Mouse (Mus musculus) large intestine, adult 2 months (tissue): ENCODE measurements around the gene Eif4a3. TPM values are rescaled to one million over a fixed set of nuclear protein-coding genes. Genes with fewer than 3 reads are reported as not detected.
A peak's percentile ranks its signal among the peaks of the same experiment; 100 is the strongest.

ENCODE experiments used
- DNase-seq: peaks from one replicate; pipeline ENCODE4 v3.0.0-alpha.2; 2012; ENCODE audit warnings: low read depth, low spot score
- WGBS: fragments of 180-500 bp; shearing (Covaris S2); methylation state at CpG from one replicate; pipeline ENCODE4 v1.1.7; 2018; 5-methylcytosine and 5-hydroxymethylcytosine counted together
- polyA plus RNA-seq: library from polyadenylated mRNA; depleted of rRNA; stranded (reverse); fragments of >200 nt; gene quantifications from 2 replicates; pipeline ENCODE4 v1.2.3, GENCODE M21; 2012; rRNA removed

Eif4a3 gene
- 107 and 109 TPM in 2 replicates for polyA plus RNA-seq

GRCm38 (mm10) chr11:119299391-119300245 is at the start of gene Eif4a3:
Gene Eif4a3 (minus strand): TSS chr11:119300089.
- WGBS = under 1% methylated on average over 89 of the region's 89 CpGs
- DNase-seq = peak; percentile 85

DNA sequence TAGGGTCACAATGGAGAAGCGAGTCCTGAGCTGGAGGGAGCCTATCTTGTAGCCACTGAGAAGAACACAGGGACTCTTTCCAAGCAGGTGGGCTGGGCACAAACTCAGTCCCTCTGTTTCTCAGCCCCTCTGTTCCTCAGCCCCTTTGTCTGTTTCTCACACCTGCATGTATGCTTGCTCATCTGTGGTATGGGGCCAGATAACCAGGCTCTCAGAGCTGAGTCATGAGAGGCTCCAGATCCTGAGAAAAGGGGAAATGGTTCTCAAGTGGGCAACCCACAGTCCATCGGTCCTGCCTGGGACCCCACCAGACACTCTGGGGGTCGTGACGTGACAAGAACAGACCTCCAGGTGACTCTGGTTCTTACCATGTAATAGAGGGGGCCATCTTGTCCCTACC is 47.2 kb upstream of the Eif4a3 start:
- WGBS = 88% methylated on average over 4 of the region's 4 CpGs
- DNase-seq = no peak

- 52% methylated on average over 6 of the region's 6 CpGs for WGBS
- no peak for DNase-seq
Measured at GRCm38 (mm10) chr11:119344865-119345264, 45.0 kb upstream of the Eif4a3 start.

DNA sequence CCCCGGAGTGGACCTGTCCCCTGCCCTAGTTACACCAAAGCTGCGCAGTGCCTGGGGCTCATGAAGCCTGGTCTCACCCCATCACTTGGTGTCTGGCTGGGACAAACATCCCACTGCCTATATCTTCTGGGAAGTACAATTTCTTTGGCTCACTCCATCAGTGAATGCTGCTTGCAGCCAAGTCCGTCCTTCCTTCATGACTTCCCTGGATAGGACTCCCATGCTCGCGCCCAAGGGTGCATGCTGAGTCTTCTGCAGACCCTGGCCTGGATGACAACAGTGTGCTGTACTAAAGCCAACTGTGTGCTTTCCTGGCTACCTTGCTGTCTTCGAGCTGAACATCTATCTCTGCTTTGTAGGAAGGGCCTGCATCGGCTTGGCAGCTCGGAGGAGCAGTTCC is 44.3 kb upstream of the Eif4a3 start:
- no peak for DNase-seq
- WGBS = 80% methylated on average over 8 of the region's 8 CpGs

GRCm38 (mm10) chr11:119339637-119340036 is 39.7 kb upstream of the Eif4a3 start:
- 2% methylated on average over 5 of the region's 5 CpGs for WGBS

GRCm38 (mm10) chr11:119339179-119339578 is 39.3 kb upstream of the Eif4a3 start:
- no peak for DNase-seq
- 49% methylated on average over 5 of the region's 5 CpGs for WGBS

More at GRCm38 (mm10) chr11:119339637-119340036, 39.7 kb upstream of the Eif4a3 start:
- peak; percentile 46 for DNase-seq

GRCm38 (mm10) chr11:119338271-119339059 is 38.6 kb upstream of the Eif4a3 start:
- WGBS = 76% methylated on average over 10 of the region's 10 CpGs
- no peak for DNase-seq

GRCm38 (mm10) chr11:119331970-119332369 is 32.1 kb upstream of the Eif4a3 start:
- 40% methylated on average over 3 of the region's 3 CpGs for WGBS
- no peak for DNase-seq

- no peak for DNase-seq
- 54% methylated on average over 4 of the region's 4 CpGs for WGBS
Measured at GRCm38 (mm10) chr11:119330592-119330991, 30.7 kb upstream of the Eif4a3 start.

DNA sequence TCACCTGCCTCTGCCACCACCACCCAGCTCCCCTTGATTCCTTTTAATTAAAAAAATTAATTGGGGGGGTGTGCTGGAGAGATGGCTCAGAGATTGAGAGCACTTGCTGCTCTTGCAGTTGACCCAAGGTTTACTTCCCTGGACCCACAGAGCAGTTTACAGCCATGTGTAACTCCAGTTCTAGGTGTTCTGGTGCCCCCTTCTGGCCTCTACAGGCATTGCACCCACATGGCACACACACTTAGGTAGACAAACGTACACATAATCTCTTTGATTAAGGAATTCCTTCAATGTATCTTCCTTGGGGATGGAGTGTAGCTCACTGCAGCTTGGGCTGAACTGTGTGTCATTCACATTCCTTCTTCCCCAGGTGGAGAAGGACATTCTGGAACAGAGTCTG is 25.2 kb upstream of the Eif4a3 start:
- DNase-seq = no peak
- 95% methylated on average over 1 of the region's 1 CpGs for WGBS

- 79% methylated on average over 13 of the region's 13 CpGs for WGBS
Measured at GRCm38 (mm10) chr11:119322521-119322920, 22.6 kb upstream of the Eif4a3 start.

GRCm38 (mm10) chr11:119316720-119317119 is 16.8 kb upstream of the Eif4a3 start:
- WGBS = 61% methylated on average over 4 of the region's 4 CpGs
- no peak for DNase-seq

More at GRCm38 (mm10) chr11:119322521-119322920, 22.6 kb upstream of the Eif4a3 start:
- DNase-seq = no peak

DNA sequence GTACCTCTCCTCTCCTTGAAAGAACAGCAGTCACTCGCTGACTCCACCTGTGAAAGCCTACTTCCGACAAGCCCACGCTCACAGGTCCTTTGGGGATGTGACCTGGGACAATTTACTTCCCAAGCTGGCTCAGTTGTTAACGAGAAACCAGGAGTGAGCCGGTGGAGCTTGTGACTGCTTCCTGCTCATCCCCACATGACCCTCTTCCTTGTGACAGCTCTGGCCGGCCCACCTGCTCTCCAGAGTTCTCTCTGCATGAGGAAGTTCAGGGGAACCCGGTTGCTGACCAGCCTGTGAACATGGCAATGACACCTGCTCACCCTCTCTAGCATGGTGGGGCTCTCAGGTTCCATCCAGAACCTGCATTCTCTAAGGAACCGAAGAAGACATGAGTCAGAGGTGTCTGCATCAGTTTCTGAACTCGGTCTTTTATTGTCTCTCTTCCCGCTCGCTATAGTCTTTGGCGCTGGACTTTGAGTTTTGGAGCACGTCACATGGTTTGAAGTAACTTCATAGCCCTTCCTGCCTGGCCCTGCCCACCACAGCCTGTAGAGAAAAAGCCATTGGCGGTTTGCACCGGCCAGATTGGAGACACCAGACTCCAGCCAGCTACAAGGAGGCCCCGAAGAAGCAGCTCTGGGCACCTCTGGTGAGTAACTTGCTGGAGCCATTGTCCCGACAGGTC is 14.5 kb upstream of the Eif4a3 start:
- peak; percentile 87 for DNase-seq
- WGBS = 28% methylated on average over 17 of the region's 17 CpGs

DNA sequence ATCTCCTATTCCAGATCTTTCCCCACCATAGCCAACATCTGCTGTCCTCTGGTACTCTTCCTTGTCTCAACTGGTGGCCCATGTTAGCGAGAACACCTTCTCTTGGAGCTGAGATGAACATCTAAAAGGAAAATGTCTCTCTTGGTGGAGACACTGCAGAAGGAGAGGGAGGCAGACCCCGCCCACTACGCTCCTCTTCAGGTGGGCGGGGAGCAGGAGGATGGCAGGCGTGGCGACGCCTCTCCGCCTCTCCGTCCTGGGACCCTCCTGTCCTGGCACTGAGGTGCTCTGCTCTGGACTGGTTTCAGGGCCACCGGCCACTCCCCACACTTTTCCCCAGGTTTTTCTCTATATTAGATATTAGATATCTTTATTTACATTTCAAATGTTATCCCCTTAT is 10.7 kb upstream of the Eif4a3 start:
- 15% methylated on average over 10 of the region's 10 CpGs for WGBS
- DNase-seq = no peak

DNA sequence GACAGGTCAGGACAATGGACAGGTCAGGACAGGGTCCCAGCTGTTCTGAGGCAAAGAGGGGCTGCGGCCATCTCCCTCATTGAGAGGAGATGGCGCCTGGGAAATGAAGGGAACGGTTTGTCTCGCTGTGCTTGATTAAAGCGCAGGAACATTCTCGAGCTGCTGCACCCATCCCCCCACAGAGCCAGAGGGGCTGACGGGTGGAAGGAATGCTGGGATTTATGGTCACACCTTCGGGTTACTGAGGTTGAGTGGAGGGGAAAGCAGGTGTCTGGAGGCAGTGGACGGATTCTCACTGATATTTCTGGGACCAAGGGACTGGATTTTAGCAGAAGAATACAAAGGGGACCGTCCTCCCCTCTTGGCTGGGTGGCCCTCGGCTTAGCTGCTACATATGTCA is 8.0 kb upstream of the Eif4a3 start:
- 58% methylated on average over 11 of the region's 11 CpGs for WGBS
- no peak for DNase-seq

DNA sequence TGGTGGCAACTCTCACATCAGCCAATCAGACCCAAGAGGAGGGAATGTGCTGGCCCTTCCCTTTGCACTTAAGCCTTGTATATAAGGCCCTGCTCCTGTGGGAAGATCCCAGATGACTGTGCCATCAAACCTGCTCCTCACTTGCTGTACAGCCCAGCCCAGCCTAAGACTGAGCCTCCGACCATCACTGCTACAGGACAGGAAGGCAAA is 7.7 kb upstream of the Eif4a3 start, which contains the start of gene Card14:
TSS of gene Card14 (plus strand) at position 111 of the 210 bp plus-strand sequence.
- 76% methylated on average over 1 of the region's 1 CpGs for WGBS
- no peak for DNase-seq

GRCm38 (mm10) chr11:119306762-119307657 is 7.1 kb upstream of the Eif4a3 start:
- no peak for DNase-seq
- WGBS = 32% methylated on average over 13 of the region's 13 CpGs

DNA sequence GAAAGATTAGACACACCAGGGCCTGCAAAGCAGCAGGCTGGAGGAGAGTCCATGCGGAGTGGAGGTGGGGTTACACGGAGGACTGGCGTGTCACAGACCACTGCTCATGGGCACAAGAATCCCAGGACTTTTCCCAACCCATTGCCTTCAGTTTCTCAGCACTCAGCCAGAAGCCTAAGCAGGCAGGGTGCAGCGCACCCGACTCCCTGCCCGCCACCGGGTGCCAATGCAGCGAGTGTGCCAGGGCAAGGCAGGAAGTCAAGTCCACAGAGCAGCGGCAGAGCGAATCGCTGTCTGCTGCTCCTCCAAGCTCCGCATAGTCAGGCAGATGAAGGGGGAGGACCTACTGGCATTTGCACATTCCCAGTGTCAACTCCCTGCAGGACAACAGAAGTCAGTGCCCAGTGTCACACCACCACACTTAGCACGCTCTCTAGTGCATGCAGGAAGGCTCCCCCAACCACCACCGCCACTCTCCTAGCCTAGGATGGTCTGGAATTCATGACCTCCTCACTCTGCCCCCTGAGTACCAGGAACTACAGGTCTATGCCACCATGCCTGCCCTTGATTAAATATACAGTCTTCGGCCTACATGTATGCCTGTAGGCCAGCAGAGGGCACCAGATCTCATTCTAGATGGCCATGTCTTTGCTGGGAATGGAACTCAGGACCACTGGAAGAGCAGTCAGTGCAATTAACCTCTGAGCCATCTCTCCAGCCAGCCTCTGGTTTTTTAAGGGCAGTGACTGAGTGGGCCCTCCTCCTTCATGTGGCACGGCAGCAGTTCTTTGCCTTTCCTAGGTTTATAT is 5.2 kb upstream of the Eif4a3 start:
- DNase-seq = no peak
- 50% methylated on average over 16 of the region's 16 CpGs for WGBS

- WGBS = 8% methylated on average over 2 of the region's 2 CpGs
Measured at GRCm38 (mm10) chr11:119300986-119301385, 1.1 kb upstream of the Eif4a3 start.

More at GRCm38 (mm10) chr11:119300986-119301385, 1.1 kb upstream of the Eif4a3 start:
- DNase-seq = no peak
